Mouse (Mus musculus) thymus, postnatal 0 days (tissue): ENCODE data around the gene Gm32717. TPM values are rescaled to one million over a fixed set of nuclear protein-coding genes. Genes with fewer than 3 reads are reported as not detected.
"Not testable (repeated sequence)": the region's sequence is repeated elsewhere in the genome, so short reads cannot be mapped to it uniquely, and the experiment has no call there.

Source experiments
- DNase-seq: peaks from one replicate; pipeline ENCODE4 v3.0.0-alpha.2; 2015; ENCODE audit warnings: low spot score
- polyA plus RNA-seq: library from polyadenylated mRNA; unstranded; fragments of >200 nt; fragmentation: Nextera tagmentation; extraction: Ambion mirVana; gene quantifications from 2 replicates; pipeline ENCODE4 v1.2.1, GENCODE M21; 2015

Gm32717 gene
- polyA plus RNA-seq, result 0.10 TPM in 1 of 2 replicates, not detected in the other

DNA sequence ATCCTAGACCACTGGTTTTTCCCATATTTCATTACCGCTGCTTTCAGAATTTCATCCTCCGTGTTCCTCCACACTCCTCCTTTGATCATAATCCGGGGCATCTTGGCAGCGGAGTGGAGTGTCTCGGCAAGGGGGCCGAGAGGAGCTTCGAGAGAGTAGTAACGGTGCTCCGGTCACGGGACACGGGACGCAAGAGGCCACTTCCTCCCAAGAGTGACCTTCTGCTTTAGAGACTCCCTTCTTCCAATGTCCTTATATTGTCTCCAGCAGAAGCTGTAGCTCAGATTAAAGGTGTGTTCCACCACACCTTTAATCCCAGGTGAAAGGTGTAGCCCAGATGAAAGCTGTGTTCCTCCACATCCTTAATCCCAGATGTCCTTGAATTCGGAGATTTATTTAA lies at the start of gene Gm32717:
Gene Gm32717, minus strand, starts transcription at position 101 of the 400 bp plus-strand sequence.
- not testable (repeated sequence) for DNase-seq

DNA sequence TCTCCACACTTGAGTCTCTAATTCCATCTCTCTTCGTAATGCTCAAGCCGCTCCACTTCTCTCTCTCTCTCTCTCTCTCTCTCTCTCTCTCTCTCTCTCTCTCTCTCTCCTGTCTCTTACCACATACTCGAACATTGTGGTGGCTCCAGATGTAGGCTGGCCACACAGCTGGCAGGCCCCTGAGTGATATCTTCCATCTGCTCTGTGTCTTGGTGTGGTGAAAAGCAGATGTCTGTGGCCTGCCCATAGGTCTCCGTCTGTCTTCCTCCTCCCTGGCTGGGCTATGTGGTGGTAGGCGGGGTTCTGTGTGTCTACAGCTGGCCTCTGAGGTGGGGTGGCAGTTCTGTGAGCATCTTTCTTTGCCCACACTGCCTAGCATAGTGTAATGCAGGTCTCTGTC lies 42.4 kb upstream of the Gm32717 start:
- not testable (repeated sequence) for DNase-seq

GRCm38 (mm10) chr10:118282565-118282964 lies 42.0 kb upstream of the Gm32717 start:
- DNase-seq, result not testable (repeated sequence)

DNA sequence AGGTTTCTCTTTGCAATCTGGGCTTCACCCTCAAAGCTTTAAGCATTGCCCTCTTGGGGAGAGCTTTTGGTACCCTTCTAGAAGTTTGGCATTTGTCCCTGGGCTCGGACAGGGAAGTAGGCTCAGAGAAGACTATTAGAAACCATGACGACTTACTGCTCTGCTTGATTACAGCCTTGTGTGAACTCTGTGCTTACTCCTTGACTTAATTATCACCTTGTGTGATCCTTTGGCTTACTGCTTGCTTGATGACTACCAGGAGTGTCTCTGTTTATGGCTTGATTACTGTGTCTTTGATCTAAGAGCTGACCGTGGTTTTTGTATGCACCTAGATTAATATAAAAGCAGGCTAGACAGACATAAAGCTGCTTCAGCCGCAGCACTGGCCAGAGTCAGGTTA lies 37.5 kb upstream of the Gm32717 start:
- DNase-seq, result not testable (repeated sequence)

- not testable (repeated sequence) for DNase-seq
Observed at GRCm38 (mm10) chr10:118271416-118271815, 30.8 kb upstream of the Gm32717 start.

DNA sequence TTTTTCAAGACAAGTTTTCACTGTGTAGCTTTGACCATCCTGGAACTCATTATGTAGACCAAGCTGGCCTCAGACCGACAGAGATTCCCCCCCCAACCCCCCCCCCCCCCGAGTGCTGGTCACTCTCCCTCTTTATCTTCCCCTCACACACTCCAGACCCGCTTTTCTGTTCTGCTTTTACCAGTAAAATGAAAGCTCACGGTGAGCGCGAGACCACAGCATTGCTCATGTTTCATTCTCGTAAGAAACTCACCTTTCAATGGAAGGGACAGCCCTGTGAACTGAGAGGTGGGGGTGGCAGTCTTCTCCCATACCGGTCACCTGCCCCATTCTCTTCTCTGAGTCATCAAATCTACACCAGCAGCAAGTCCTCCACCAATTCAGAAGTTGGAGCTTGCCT lies 28.2 kb upstream of the Gm32717 start:
- not testable (repeated sequence) for DNase-seq

- not testable (repeated sequence) for DNase-seq
Observed at GRCm38 (mm10) chr10:118258388-118258787, 17.8 kb upstream of the Gm32717 start, which contains the start of gene Gm32802. TSS of gene Gm32802 (plus strand) at chr10:118258688.

GRCm38 (mm10) chr10:118250852-118251295 lies 10.3 kb upstream of the Gm32717 start:
- DNase-seq, result peak; percentile 45

GRCm38 (mm10) chr10:118249006-118249595 lies 8.5 kb upstream of the Gm32717 start:
- not testable (repeated sequence) for DNase-seq

GRCm38 (mm10) chr10:118232607-118233006 lies 8.0 kb downstream of the Gm32717 start:
- DNase-seq, result not testable (repeated sequence)

GRCm38 (mm10) chr10:118227629-118228028 lies 13.0 kb downstream of the Gm32717 start:
- DNase-seq, result not testable (repeated sequence)

DNA sequence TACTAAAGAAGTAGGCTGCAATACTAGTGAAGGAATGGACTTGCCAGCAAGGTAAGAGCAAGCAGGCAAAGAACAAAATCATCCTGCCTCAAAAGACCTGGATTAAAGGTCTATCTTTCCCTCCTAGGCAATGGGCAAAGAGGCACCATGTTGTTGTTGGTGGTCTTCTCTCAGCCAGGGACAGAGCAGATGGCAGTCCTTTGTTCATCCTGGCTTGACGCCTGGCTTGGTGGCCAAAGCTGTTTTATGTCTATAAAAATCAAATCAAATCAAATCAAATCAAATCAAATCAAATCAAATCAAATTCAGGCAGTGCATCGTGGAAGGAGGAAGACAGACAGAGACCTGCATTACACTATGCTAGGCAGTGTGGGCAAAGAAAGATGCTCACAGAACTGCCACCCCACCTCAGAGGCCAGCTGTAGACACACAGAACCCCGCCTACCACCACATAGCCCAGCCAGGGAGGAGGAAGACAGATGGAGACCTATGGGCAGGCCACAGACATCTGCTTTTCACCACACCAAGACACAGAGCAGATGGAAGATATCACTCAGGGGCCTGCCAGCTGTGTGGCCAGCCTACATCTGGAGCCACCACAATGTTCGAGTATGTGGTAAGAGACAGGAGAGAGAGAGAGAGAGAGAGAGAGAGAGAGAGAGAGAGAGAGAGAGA lies 24.7 kb downstream of the Gm32717 start:
- DNase-seq, result not testable (repeated sequence)

DNA sequence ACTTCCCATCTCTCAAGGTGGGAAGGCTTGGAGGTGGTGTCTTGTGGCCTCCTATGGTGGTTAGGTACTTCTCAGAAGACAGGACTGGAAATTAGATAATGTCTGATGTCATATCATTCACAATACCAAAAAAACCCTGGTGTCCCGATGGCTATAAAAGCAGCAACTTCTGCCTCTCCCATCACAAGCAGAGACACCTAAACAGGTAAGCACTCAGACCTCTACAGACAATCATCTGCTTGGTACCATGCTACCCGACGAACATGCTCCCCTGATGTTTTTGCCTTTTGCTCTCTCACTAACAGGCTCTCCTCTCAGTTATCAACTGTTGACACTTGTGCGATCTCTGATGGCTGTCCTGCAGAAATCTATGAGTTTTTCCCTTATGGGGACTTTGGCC lies 35.9 kb downstream of the Gm32717 start, which contains the start of gene Il22:
Gene Il22, plus strand, starts transcription at position 301 of the 400 bp plus-strand sequence.
- no peak for DNase-seq

GRCm38 (mm10) chr10:118195150-118195549 lies 45.4 kb downstream of the Gm32717 start:
- not testable (repeated sequence) for DNase-seq

Other genes starting within 250 kb of the Gm32717 start
- 32.8 and 34.7 TPM in 2 replicates for gene Mdm1, start 99.0 kb downstream of the Gm32717 start, polyA plus RNA-seq
- gene Il22, start 35.8 kb downstream of the Gm32717 start, polyA plus RNA-seq, result 0.47 and 0.66 TPM in 2 replicates
- 0.10 TPM in 1 of 2 replicates, not detected in the other for gene Gm32802, start 17.9 kb upstream of the Gm32717 start, polyA plus RNA-seq
- gene Iltifb, start 54.3 kb upstream of the Gm32717 start, polyA plus RNA-seq, result not detected in 2 replicates
- not detected in 2 replicates for gene Gm9040, start 86.2 kb upstream of the Gm32717 start, polyA plus RNA-seq
- not detected in 2 replicates for gene Gm9044, start 91.6 kb upstream of the Gm32717 start, polyA plus RNA-seq
- 0.07 and 0.13 TPM in 2 replicates for gene Gm9045, start 97.1 kb upstream of the Gm32717 start, polyA plus RNA-seq
- not detected in 2 replicates for gene Gm9046, start 102.5 kb upstream of the Gm32717 start, polyA plus RNA-seq
- gene Gm9048, start 107.9 kb upstream of the Gm32717 start, polyA plus RNA-seq, result not detected in 2 replicates
- 0.07 and 0.13 TPM in 2 replicates for gene Gm9049, start 113.3 kb upstream of the Gm32717 start, polyA plus RNA-seq
- 0.55 and 0.86 TPM in 2 replicates for gene Ifng, start 200.3 kb upstream of the Gm32717 start, polyA plus RNA-seq